Mouse (Mus musculus) midbrain, embryonic 16.5 days (tissue): ENCODE data around the gene Cd248. TPM values are rescaled to one million over a fixed set of nuclear protein-coding genes. Genes with fewer than 3 reads are reported as not detected.
A peak's percentile ranks its signal among the peaks of the same experiment; 100 is the strongest.

ENCODE experiments used
- ATAC-seq: fragments of 200-750 bp; cut with Nextera tagmentation; 2 replicates; pipeline ENCODE4 v1.8.0; 2017; ENCODE audit warnings: moderate TSS enrichment
- H3K27ac ChIP-seq: fragments of 300-500 bp; sonication (generic); 2 replicates; pipeline ENCODE4 v1.5.1; 2014; ENCODE audit warnings: mild to moderate bottlenecking, low read length, mixed read lengths
- H3K27me3 ChIP-seq: fragments of 300-500 bp; sonication (generic); 2 replicates; pipeline ENCODE4 v1.6.1; 2014; ENCODE audit warnings: low read depth, low read length, mixed read lengths; ENCODE audit not compliant: control insufficient read depth, insufficient read depth
- H3K36me3 ChIP-seq: fragments of 300-500 bp; sonication (generic); 2 replicates; pipeline ENCODE4 v1.6.1; 2014; ENCODE audit warnings: mild to moderate bottlenecking, low read length, moderate library complexity, mixed read lengths; ENCODE audit not compliant: control insufficient read depth, insufficient read depth
- H3K4me1 ChIP-seq: fragments of 300-500 bp; sonication (generic); 2 replicates; pipeline ENCODE4 v1.6.1; 2014; ENCODE audit warnings: mild to moderate bottlenecking, low read length, mixed read lengths; ENCODE audit not compliant: control insufficient read depth, insufficient read depth
- H3K4me2 ChIP-seq: fragments of 300-500 bp; sonication (generic); 2 replicates; pipeline ENCODE4 v1.6.1; 2014; ENCODE audit warnings: mild to moderate bottlenecking, low read length, mixed read lengths
- H3K4me3 ChIP-seq: fragments of 300-500 bp; sonication (generic); 2 replicates; pipeline ENCODE4 v1.5.1; 2014; ENCODE audit warnings: low read depth, mild to moderate bottlenecking, low read length, moderate library complexity, mixed read lengths
- H3K9ac ChIP-seq: fragments of 300-500 bp; sonication (generic); 2 replicates; pipeline ENCODE4 v1.6.1; 2014; ENCODE audit warnings: low read depth, low read length, mixed read lengths
- H3K9me3 ChIP-seq: fragments of 300-500 bp; sonication (generic); replicated peaks from 2 replicates; pipeline ENCODE4 v1.6.1; 2014; ENCODE audit warnings: mild to moderate bottlenecking, low read length, mixed read lengths; ENCODE audit not compliant: control insufficient read depth, poor library complexity, severe bottlenecking
- WGBS: fragments of 180-500 bp; shearing (Covaris S2); extraction: QIAGEN DNeasy Blood & Tissue Kit; methylation state at CpG from one replicate; pipeline ENCODE4 v1.1.7; 2014; 5-methylcytosine and 5-hydroxymethylcytosine counted together
- polyA plus RNA-seq: library from polyadenylated mRNA; unstranded; fragments of >200 nt; fragmentation: Nextera tagmentation; extraction: Ambion mirVana; gene quantifications from 2 replicates; pipeline ENCODE4 v1.2.1, GENCODE M21; 2015

The Cd248 gene
- polyA plus RNA-seq, 1 experiment from 2014 or later, result 16.5 TPM

GRCm38 (mm10) chr19:5094243-5094632 is 26.4 kb downstream of the Cd248 start:
- under 1% methylated on average over 19 of the region's 21 CpGs for WGBS
- Histone ChIP-seq H3K36me3 (peaks cover 19% of the 10 kb centered on the region), H3K4me3 (peak overlapping the region; percentile 89), H3K27me3 (no peaks in the 10 kb centered on the region), H3K9ac (peak overlapping the region; percentile 100), H3K9me3 (no peaks in the 10 kb centered on the region), H3K4me2 (peak overlapping the region; percentile 88), H3K27ac (peak overlapping the region; percentile 98), H3K4me1 (peaks cover 53% of the 10 kb centered on the region)
- ATAC-seq, result peak; percentile 61

- peak overlapping the region; percentile 89 for H3K4me3 ChIP-seq
- peaks cover 22% of the 10 kb centered on the region for H3K36me3 ChIP-seq
- H3K4me2 ChIP-seq, result peak overlapping the region; percentile 88
- no peak; the same call in 1 of the 2 replicates for ATAC-seq
- no peaks in the 10 kb centered on the region for H3K27me3 ChIP-seq
- H3K4me1 ChIP-seq, result peaks cover 54% of the 10 kb centered on the region
- no peaks in the 10 kb centered on the region for H3K9me3 ChIP-seq
- H3K9ac ChIP-seq, result peak overlapping the region; percentile 100
- peak overlapping the region; percentile 98 for H3K27ac ChIP-seq
- 25% methylated on average over 11 of the region's 11 CpGs for WGBS
These were observed 27.0 kb downstream of the Cd248 start for GRCm38 (mm10) chr19:5094746-5095417.

GRCm38 (mm10) chr19:5095887-5096474 is 28.1 kb downstream of the Cd248 start:
- H3K27me3 ChIP-seq, result no peaks in the 10 kb centered on the region
- ATAC-seq, result no peak
- H3K36me3 ChIP-seq, result peaks cover 31% of the 10 kb centered on the region
- WGBS, result 4% methylated on average over 9 of the region's 9 CpGs
- H3K4me2 ChIP-seq, result peak overlapping the region; percentile 88
- no peaks in the 10 kb centered on the region for H3K9me3 ChIP-seq
- H3K9ac ChIP-seq, result peak overlapping the region; percentile 100
- H3K4me1 ChIP-seq, result peaks cover 55% of the 10 kb centered on the region
- peak overlapping the region; percentile 89 for H3K4me3 ChIP-seq
- peak overlapping the region; percentile 98 for H3K27ac ChIP-seq

GRCm38 (mm10) chr19:5097521-5098362 is 29.9 kb downstream of the Cd248 start:
- Histone ChIP-seq H3K4me2 (peak overlapping the region; percentile 88), H3K36me3 (peaks cover 25% of the 10 kb centered on the region), H3K4me1 (peaks cover 55% of the 10 kb centered on the region), H3K27me3 (no peaks in the 10 kb centered on the region), H3K9ac (peak overlapping the region; percentile 100), H3K27ac (peak overlapping the region; percentile 98), H3K9me3 (no peaks in the 10 kb centered on the region), H3K4me3 (peak overlapping the region; percentile 89)
- WGBS, result under 1% methylated on average over 26 of the region's 31 CpGs
- ATAC-seq, result peak; percentile 22

- H3K9ac ChIP-seq, result peak within 1 kb of the TSS; percentile 100
- H3K9me3 ChIP-seq, result no peaks in the 10 kb centered on the region
- H3K4me1 ChIP-seq, result peaks cover 53% of the 10 kb centered on the region
- peaks cover 22% of the 10 kb centered on the region for H3K36me3 ChIP-seq
- WGBS, result 3% methylated on average over 38 of the region's 48 CpGs
- peak within 1 kb of the TSS; percentile 98 for H3K27ac ChIP-seq
- peak within 1 kb of the TSS; percentile 88 for H3K4me2 ChIP-seq
- peak; percentile 73 for ATAC-seq
- peak within 1 kb of the TSS; percentile 89 for H3K4me3 ChIP-seq
- no peaks in the 10 kb centered on the region for H3K27me3 ChIP-seq
These were observed 30.7 kb downstream of the Cd248 start, which contains the start of gene Cnih2 for GRCm38 (mm10) chr19:5098363-5099143. Gene Cnih2 (minus strand): TSS chr19:5098521.

GRCm38 (mm10) chr19:5106074-5106473 is 38.2 kb downstream of the Cd248 start:
- no peaks in the 10 kb centered on the region for H3K9me3 ChIP-seq
- no peaks in the 10 kb centered on the region for H3K27me3 ChIP-seq
- peaks cover 12% of the 10 kb centered on the region for H3K4me1 ChIP-seq
- peak overlapping the region; percentile 80 for H3K9ac ChIP-seq
- no peak for ATAC-seq
- H3K4me3 ChIP-seq, result peak overlapping the region; percentile 70
- WGBS, result 25% methylated on average over 9 of the region's 9 CpGs
- peak overlapping the region; percentile 96 for H3K4me2 ChIP-seq
- H3K27ac ChIP-seq, result peak overlapping the region; percentile 98
- peaks cover 33% of the 10 kb centered on the region for H3K36me3 ChIP-seq

GRCm38 (mm10) chr19:5106731-5107191 is 38.9 kb downstream of the Cd248 start, which contains the start of gene Rab1b:
Gene Rab1b (minus strand): TSS chr19:5107072.
- H3K36me3 ChIP-seq, result peaks cover 36% of the 10 kb centered on the region
- no peaks in the 10 kb centered on the region for H3K9me3 ChIP-seq
- H3K4me2 ChIP-seq, result peak within 1 kb of the TSS; percentile 96
- under 1% methylated on average over 36 of the region's 46 CpGs for WGBS
- H3K27me3 ChIP-seq, result no peaks in the 10 kb centered on the region
- peak within 1 kb of the TSS; percentile 70 for H3K4me3 ChIP-seq
- peak; percentile 95 for ATAC-seq
- peak within 1 kb of the TSS; percentile 80 for H3K9ac ChIP-seq
- peaks cover 12% of the 10 kb centered on the region for H3K4me1 ChIP-seq
- H3K27ac ChIP-seq, result peak within 1 kb of the TSS; percentile 98

- Histone ChIP-seq H3K36me3 (peaks cover 39% of the 10 kb centered on the region), H3K27me3 (no peaks in the 10 kb centered on the region), H3K4me3 (no peak overlapping the region), H3K4me2 (no peak overlapping the region), H3K9me3 (no peaks in the 10 kb centered on the region), H3K9ac (no peak overlapping the region; the same call in 1 of the 2 replicates), H3K27ac (no peak overlapping the region; the same call in 1 of the 2 replicates), H3K4me1 (peaks cover 12% of the 10 kb centered on the region)
- peak; percentile 11 for ATAC-seq
- WGBS, result 76% methylated on average over 18 of the region's 18 CpGs
These were observed 39.8 kb downstream of the Cd248 start for GRCm38 (mm10) chr19:5107556-5108270.
